Mouse (Mus musculus): ENCODE measurements around the gene Tmsb15a. TPM values are rescaled to one million over a fixed set of nuclear protein-coding genes. Genes with fewer than 3 reads are reported as not detected.

Tmsb15a gene
- not detected for polyA plus RNA-seq (2015; fragmentation: Illumina TruSeq; extraction: RNeasy Lipid Tissue Mini Kit (QIAGEN cat#74804); ENCODE audit: low read depth, low replicate concordance)

DNA sequence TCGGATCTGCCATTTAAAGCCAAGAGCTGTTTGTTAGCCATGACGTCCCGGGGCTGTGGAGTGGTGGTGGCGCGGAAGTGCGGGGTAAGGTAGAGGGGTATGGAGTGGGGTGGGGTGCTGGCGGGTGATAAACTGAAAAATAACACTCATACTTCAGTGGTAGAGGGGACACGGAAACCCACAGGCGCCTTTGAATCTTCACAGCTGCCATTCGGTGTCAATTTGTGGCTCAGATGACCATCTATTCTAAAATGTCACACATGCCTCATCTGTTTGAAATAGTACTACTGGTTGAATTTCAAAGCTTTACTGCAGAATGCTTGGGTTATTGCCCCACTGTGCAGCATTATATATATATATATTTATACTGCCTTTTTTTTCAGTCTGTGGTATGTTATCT, at the start of gene Tmsb15a:
Tmsb15a (minus strand) TSS at position 101 of the 400 bp plus-strand sequence.

DNA sequence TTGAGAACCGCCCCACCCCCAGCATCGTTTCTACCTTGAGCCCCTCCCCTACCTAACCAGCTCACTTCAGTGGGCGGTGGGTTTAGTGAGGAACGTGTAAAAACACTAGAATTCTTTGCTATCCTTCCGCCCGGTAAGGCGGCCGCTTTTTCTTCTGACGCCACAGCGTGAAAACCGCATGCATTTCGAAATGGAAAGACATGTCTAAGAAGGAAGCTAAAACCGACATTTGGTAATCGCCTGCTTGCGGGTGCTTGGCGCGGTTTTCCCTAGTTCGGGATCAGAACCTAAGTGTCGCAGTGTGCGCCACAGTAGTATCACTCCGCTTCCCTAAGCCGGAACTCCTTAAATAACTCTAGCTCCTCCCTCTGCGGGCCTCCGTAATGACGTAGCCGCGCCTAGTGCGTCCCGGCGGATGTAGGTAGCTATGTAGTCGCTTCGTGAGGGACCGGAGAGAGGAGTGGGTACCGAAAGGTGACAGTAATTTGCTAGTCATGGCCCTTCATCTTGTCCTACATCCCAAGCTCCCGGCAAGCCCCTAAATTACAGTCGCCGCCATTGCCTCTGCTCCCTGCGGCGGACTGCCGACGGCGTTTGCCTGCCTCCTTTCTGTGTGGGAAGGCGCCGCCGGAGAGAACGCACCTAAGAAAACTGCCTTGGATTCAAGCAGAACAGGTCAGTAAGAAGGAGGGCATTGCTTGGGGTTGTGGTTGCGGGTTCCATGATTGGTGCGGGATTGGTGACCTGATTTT, 17.4 kb upstream of the Tmsb15a start, which contains the start of the genes Armcx5 and Gprasp1:
Armcx5 (plus strand) TSS at position 430 of the 752 bp plus-strand sequence.
Gprasp1 (plus strand) TSS at position 430 of the 752 bp plus-strand sequence.

DNA sequence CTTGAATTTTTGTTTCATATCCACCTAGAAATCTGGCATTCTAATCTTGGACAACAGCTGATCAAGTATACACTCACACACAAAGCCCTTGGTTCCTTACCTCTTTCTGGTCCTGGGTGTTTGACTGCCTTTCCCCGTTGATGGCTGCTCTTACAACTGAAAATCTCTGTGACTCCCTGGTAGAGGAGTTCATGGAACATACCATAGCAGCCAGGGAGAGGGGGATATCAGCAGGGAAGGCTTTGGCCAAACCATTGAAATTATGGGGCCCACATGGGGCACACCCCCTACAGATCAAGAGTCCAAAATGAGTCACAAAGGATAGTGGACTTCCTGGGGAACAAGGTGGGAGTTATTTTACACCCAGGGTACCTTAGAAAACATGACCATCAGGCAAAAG, 31.4 kb downstream of the Tmsb15a start, which contains the start of gene Tcp11x2:
Tcp11x2 (minus strand) TSS at position 158 of the 400 bp plus-strand sequence.

Other genes starting within 250 kb of the Tmsb15a start
- gene AV320801, start 230.7 kb downstream of the Tmsb15a start, polyA plus RNA-seq (2015; fragmentation: Illumina TruSeq; extraction: RNeasy Lipid Tissue Mini Kit (QIAGEN cat#74804); ENCODE audit: low read depth, low replicate concordance), result not detected
- gene Nxf7, start 126.5 kb downstream of the Tmsb15a start, polyA plus RNA-seq (2015; fragmentation: Illumina TruSeq; extraction: RNeasy Lipid Tissue Mini Kit (QIAGEN cat#74804); ENCODE audit: low read depth, low replicate concordance), result 3.8 TPM
- not detected for gene Prame, start 97.6 kb downstream of the Tmsb15a start, polyA plus RNA-seq (2015; fragmentation: Illumina TruSeq; extraction: RNeasy Lipid Tissue Mini Kit (QIAGEN cat#74804); ENCODE audit: low read depth, low replicate concordance)
- gene Tcp11x2, start 31.5 kb downstream of the Tmsb15a start, polyA plus RNA-seq (2015; fragmentation: Illumina TruSeq; extraction: RNeasy Lipid Tissue Mini Kit (QIAGEN cat#74804); ENCODE audit: low read depth, low replicate concordance), result not detected
- gene Armcx5, start 17.5 kb upstream of the Tmsb15a start, polyA plus RNA-seq (2015; fragmentation: Illumina TruSeq; extraction: RNeasy Lipid Tissue Mini Kit (QIAGEN cat#74804); ENCODE audit: low read depth, low replicate concordance), result 24.2 TPM
- gene Gprasp1, start 17.5 kb upstream of the Tmsb15a start, polyA plus RNA-seq (2015; fragmentation: Illumina TruSeq; extraction: RNeasy Lipid Tissue Mini Kit (QIAGEN cat#74804); ENCODE audit: low read depth, low replicate concordance), result 237 TPM
- 58.6 TPM for gene Bhlhb9, start 72.3 kb upstream of the Tmsb15a start, polyA plus RNA-seq (2015; fragmentation: Illumina TruSeq; extraction: RNeasy Lipid Tissue Mini Kit (QIAGEN cat#74804); ENCODE audit: low read depth, low replicate concordance)
- 130 TPM for gene Gprasp2, start 113.8 kb upstream of the Tmsb15a start, polyA plus RNA-seq (2015; fragmentation: Illumina TruSeq; extraction: RNeasy Lipid Tissue Mini Kit (QIAGEN cat#74804); ENCODE audit: low read depth, low replicate concordance)

Measured in brain, adult 10 weeks (tissue).